Mouse (Mus musculus): ENCODE results near the gene Bcl2a1a. TPM values are rescaled to one million over a fixed set of nuclear protein-coding genes. Genes with fewer than 3 reads are reported as not detected.
"Not testable (repeated sequence)": the region's sequence is repeated elsewhere in the genome, so short reads cannot be mapped to it uniquely, and the experiment has no call there.

Gene Bcl2a1a
- 4.4 and 5.8 TPM in 2 replicates for polyA plus RNA-seq (2012; rRNA removed)

GRCm38 (mm10) chr9:88956670-88957153 is at the start of gene Bcl2a1a:
TSS of gene Bcl2a1a (plus strand) at chr9:88956900.
- DNase-seq: peak; percentile 49
- WGBS: 48% methylated on average over 5 of the region's 5 CpGs
- H3K4me3 ChIP-seq (replicated peaks; ENCODE audit: extremely low read depth, low read depth, low read length); H3K4me1 ChIP-seq (ENCODE audit: control insufficient read depth, insufficient read depth, low read length): not testable (repeated sequence)

DNA sequence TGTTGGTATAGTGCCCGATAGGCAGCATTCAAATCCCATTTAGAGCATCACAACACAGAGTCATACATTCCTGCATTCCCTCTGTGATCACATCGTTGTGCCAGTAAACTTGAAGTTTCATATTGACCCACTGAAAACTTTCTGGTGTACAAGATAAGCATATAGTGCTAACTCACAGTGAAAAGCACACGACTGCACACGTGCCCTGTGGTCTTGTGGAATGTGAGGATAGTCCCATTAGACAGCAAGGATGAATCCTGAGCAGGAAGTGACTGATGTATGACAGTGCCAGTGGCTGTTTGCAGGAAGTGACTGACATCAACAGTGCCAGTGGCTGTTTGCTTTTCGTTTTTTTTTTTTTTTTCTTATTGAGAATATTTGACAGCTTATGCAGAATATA is 40.1 kb upstream of the Bcl2a1a start:
- H3K4me1 ChIP-seq (ENCODE audit: control insufficient read depth, insufficient read depth, low read length); H3K4me3 ChIP-seq (replicated peaks; ENCODE audit: extremely low read depth, low read depth, low read length); DNase-seq: not testable (repeated sequence)
- 69% methylated on average over 5 of the region's 5 CpGs for WGBS

DNA sequence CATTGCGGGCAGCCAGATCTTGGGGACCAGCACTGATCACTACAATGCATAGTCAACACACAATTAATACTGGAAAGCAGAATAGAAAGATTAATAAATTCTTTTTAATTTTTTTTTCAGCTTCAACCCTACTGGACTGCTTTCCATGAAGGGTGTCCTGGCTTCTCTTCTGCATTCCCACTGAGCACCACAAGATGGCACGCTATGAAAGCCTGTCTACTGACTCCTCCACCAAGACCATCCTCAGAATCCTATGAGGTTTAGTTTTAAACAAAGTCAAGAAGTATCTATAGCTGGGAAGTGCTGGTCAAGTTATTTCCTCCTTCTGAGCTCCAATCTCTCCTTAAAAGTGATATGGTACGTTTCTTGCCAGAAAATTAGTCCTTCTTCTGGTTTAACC is 18.4 kb upstream of the Bcl2a1a start:
- not testable (repeated sequence) for H3K4me3 ChIP-seq (replicated peaks; ENCODE audit: extremely low read depth, low read depth, low read length); DNase-seq; H3K4me1 ChIP-seq (ENCODE audit: control insufficient read depth, insufficient read depth, low read length)
- 8% methylated on average over 2 of the region's 3 CpGs for WGBS

GRCm38 (mm10) chr9:88951466-88951865 is 5.2 kb upstream of the Bcl2a1a start:
- not testable (repeated sequence) for H3K4me1 ChIP-seq (ENCODE audit: control insufficient read depth, insufficient read depth, low read length); H3K4me3 ChIP-seq (replicated peaks; ENCODE audit: extremely low read depth, low read depth, low read length); DNase-seq

DNA sequence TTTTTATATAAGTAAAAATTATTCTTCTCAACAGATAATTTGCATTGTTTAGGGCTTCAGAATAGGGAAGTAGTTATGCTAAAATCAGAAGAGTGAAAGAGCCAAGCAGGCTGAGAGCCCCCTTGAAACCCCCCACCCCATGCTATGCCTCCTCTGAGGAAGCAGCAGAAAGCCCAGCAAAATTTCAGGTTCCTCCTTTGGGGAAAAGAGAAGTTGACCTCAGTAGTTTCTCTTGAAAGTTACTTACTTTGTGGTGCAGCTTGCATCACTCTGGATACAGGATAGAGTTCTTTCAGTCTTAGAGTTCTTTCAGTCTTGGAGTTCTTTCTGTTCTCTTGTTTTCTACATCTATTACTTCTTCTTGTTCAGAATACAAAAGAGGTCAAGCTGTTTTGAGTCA is 3.5 kb upstream of the Bcl2a1a start:
- not testable (repeated sequence) for H3K4me3 ChIP-seq (replicated peaks; ENCODE audit: extremely low read depth, low read depth, low read length); H3K4me1 ChIP-seq (ENCODE audit: control insufficient read depth, insufficient read depth, low read length); DNase-seq

DNA sequence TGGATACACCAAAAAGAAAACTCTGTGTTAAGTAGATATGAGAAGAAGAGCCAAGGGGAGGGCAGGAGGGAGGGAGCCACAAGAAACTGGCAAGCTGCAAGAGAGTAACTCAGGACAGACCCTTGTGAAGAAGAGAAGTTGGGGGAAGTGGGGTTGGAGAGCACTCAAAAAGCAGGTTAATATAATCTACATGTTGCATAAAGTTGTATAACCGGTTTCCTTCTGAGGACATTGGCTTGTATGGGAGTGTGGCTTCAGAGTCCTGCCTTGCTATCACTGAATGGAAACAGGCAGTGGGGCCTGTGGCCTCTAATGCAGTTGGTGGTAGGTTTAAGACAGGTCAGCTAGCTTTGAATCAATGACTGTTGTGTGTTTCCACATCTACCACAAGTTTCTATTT is 1.5 kb upstream of the Bcl2a1a start:
- DNase-seq: peak; percentile 30
- not testable (repeated sequence) for H3K4me3 ChIP-seq (replicated peaks; ENCODE audit: extremely low read depth, low read depth, low read length); H3K4me1 ChIP-seq (ENCODE audit: control insufficient read depth, insufficient read depth, low read length)
- WGBS: 62% methylated on average over 1 of the region's 1 CpGs

GRCm38 (mm10) chr9:88956035-88956434 is 665 bp upstream of the Bcl2a1a start:
- DNase-seq; H3K4me3 ChIP-seq (replicated peaks; ENCODE audit: extremely low read depth, low read depth, low read length); H3K4me1 ChIP-seq (ENCODE audit: control insufficient read depth, insufficient read depth, low read length): not testable (repeated sequence)
- 60% methylated on average over 4 of the region's 4 CpGs for WGBS

GRCm38 (mm10) chr9:88958891-88959290 is 2.2 kb downstream of the Bcl2a1a start:
- 63% methylated on average over 3 of the region's 3 CpGs for WGBS
- TF ChIP-seq CTCF (IDR thresholded peaks at IDR 0.05; ENCODE audit: insufficient read depth, low read length): no peak
- TF ChIP-seq POLR2A (IDR thresholded peaks at IDR 0.05; ENCODE audit: borderline replicate concordance, extremely low read depth, low read depth, low read length): no peak
- Histone ChIP-seq H3K4me3 (replicated peaks; ENCODE audit: extremely low read depth, low read depth, low read length) (no peak overlapping the region), H3K4me1 (ENCODE audit: control insufficient read depth, insufficient read depth, low read length) (no peaks in the 10 kb centered on the region)
- no peak for DNase-seq

DNA sequence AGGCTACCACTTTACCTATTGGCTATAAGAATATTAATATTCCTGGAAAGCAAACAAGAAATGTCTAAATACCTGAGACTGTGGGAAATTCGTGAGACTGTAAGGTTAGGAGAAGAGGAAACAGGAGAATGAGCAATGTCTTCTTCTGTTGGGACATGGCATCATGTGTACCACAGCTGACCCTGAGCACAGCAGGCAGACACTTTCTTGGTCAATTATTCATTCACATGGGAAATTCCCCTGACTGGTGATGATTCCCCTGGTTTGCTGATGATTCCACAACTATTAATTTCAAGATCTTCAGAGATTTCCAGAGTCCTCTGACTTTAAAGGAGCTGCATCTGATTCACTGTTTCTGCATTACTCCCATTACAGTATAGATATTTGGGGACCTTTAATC is 3.3 kb downstream of the Bcl2a1a start:
- H3K4me3 ChIP-seq (replicated peaks; ENCODE audit: extremely low read depth, low read depth, low read length); DNase-seq; H3K4me1 ChIP-seq (ENCODE audit: control insufficient read depth, insufficient read depth, low read length): not testable (repeated sequence)
- WGBS: 53% methylated on average over 1 of the region's 1 CpGs

DNA sequence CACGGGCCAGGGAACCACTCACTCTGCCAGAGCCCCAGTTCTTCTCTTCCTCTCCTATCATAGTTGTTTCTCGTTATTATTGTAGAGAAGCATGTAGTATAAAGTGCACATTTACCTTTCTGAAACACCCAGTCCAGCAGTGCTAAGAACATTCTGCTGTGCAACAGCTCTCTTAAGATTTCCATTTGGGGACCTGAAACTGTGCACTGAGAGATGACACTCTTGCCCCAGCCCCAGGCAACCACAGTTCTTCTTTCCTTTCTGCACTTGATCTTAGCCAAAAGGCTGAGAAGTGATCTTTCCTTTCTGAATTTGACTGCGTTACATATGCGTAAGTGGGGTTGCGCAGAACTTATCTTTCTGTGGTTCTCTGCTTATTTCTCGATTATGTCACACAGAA is 9.8 kb downstream of the Bcl2a1a start:
- H3K4me1 ChIP-seq (ENCODE audit: control insufficient read depth, insufficient read depth, low read length); H3K4me3 ChIP-seq (replicated peaks; ENCODE audit: extremely low read depth, low read depth, low read length); DNase-seq: not testable (repeated sequence)
- WGBS: 25% methylated on average over 1 of the region's 6 CpGs

DNA sequence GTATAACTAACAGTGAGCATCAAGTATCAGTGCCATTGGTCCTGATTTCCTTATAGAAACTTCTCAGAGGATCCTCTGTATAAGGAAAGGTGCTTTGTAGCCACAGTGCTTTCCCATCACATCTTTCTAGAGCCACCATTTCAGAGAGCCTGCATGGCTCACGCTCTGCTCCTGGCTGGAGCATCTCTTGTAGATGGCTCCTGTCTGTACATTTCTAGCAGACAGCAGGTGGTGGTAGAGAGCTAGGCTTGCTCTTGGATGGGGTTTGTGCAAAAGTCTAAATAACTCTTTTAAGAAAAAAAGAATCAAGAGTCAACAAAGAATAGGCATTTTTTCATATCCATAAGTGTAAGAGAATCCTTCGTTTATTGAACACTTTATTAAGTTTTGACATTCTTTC is 12.8 kb downstream of the Bcl2a1a start:
- not testable (repeated sequence) for H3K4me1 ChIP-seq (ENCODE audit: control insufficient read depth, insufficient read depth, low read length); H3K4me3 ChIP-seq (replicated peaks; ENCODE audit: extremely low read depth, low read depth, low read length); DNase-seq
- 71% methylated on average over 2 of the region's 2 CpGs for WGBS

- H3K4me1 ChIP-seq (ENCODE audit: control insufficient read depth, insufficient read depth, low read length); H3K4me3 ChIP-seq (replicated peaks; ENCODE audit: extremely low read depth, low read depth, low read length); DNase-seq: not testable (repeated sequence)
- 61% methylated on average over 4 of the region's 4 CpGs for WGBS
These were observed 20.2 kb downstream of the Bcl2a1a start for GRCm38 (mm10) chr9:88976875-88977274.

DNA sequence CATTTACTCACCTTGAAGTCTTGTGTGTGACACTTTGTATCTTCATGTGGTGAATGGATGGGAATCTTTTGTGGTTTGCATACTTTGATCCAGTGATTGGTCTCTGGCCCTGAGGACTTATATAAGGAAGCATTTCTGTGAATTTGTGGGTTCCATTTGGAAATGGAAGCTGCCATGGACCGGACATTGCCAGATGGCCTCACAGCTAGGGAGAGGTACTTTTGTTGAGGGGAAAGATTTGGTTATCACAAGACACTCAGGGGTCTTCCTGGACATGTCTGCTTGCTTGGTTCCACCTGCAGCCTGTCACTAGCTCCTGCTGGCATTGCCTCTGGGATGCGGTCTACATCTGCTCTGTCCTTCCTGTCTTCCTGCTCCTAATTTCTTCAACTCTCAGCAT is 23.1 kb downstream of the Bcl2a1a start:
- DNase-seq; H3K4me1 ChIP-seq (ENCODE audit: control insufficient read depth, insufficient read depth, low read length); H3K4me3 ChIP-seq (replicated peaks; ENCODE audit: extremely low read depth, low read depth, low read length): not testable (repeated sequence)
- WGBS: 82% methylated on average over 2 of the region's 2 CpGs

- not testable (repeated sequence) for H3K4me1 ChIP-seq (ENCODE audit: control insufficient read depth, insufficient read depth, low read length); DNase-seq; H3K4me3 ChIP-seq (replicated peaks; ENCODE audit: extremely low read depth, low read depth, low read length)
These were observed 44.8 kb downstream of the Bcl2a1a start for GRCm38 (mm10) chr9:89001541-89001940.
